Mouse (Mus musculus) liver, postnatal 0 days (tissue): ENCODE measurements around the gene Rec8. TPM values are rescaled to one million over a fixed set of nuclear protein-coding genes. Genes with fewer than 3 reads are reported as not detected.

Experiments used
- ATAC-seq: fragments of 200-750 bp; cut with Nextera tagmentation; 2 replicates; pipeline ENCODE4 v1.8.0; 2017; ENCODE audit warnings: mild to moderate bottlenecking, moderate library complexity
- DNase-seq: peaks from one replicate; pipeline ENCODE4 v3.0.0-alpha.2; 2016
- H3K27ac ChIP-seq: fragments of 300-500 bp; sonication (generic); 2 replicates; pipeline ENCODE4 v1.5.1; 2014; ENCODE audit warnings: antibody characterized with exemption, moderate library complexity, mild to moderate bottlenecking, low read depth
- H3K27me3 ChIP-seq: fragments of 300-500 bp; sonication (generic); 2 replicates; pipeline ENCODE4 v1.6.1; 2014; ENCODE audit warnings: low read length, control low read depth, mixed read lengths; ENCODE audit not compliant: insufficient read depth
- H3K36me3 ChIP-seq: fragments of 300-500 bp; sonication (generic); replicated peaks from 2 replicates; pipeline ENCODE4 v1.6.1; 2014; ENCODE audit warnings: mild to moderate bottlenecking, control low read depth, low read length, moderate library complexity, mixed read lengths; ENCODE audit not compliant: insufficient read depth
- H3K4me1 ChIP-seq: fragments of 300-500 bp; sonication (generic); 2 replicates; pipeline ENCODE4 v1.6.1; 2014; ENCODE audit warnings: antibody characterized with exemption, mild to moderate bottlenecking, control low read depth; ENCODE audit not compliant: insufficient read depth
- H3K4me2 ChIP-seq: fragments of 300-500 bp; sonication (generic); 2 replicates; pipeline ENCODE4 v1.6.1; 2014; ENCODE audit warnings: low read depth, mild to moderate bottlenecking, low read length, moderate library complexity, mixed read lengths
- H3K4me3 ChIP-seq: fragments of 300-500 bp; sonication (generic); 2 replicates; pipeline ENCODE4 v1.5.1; 2014; ENCODE audit warnings: low read depth, low read length
- H3K9ac ChIP-seq: fragments of 300-500 bp; sonication (generic); replicated peaks from 2 replicates; pipeline ENCODE4 v1.6.1; 2014; ENCODE audit warnings: mild to moderate bottlenecking, moderate library complexity
- H3K9me3 ChIP-seq: fragments of 300-500 bp; sonication (generic); 2 replicates; pipeline ENCODE4 v1.6.1; 2016; ENCODE audit warnings: mild to moderate bottlenecking, control low read depth, low read length, mixed read lengths
- CTCF ChIP-seq: sonication (generic); IDR thresholded peaks from 2 replicates; pipeline ENCODE4 v1.5.1; 2016; ENCODE audit warnings: antibody characterized with exemption, low read depth
- EP300 ChIP-seq: IDR thresholded peaks from 2 replicates; pipeline ENCODE4 v1.6.1; 2016; ENCODE audit warnings: antibody characterized with exemption, low read depth, mild to moderate bottlenecking
- WGBS: fragments of 180-500 bp; shearing (Covaris S2); extraction: QIAGEN DNeasy Blood & Tissue Kit; methylation state at CpG from one replicate; pipeline ENCODE4 v1.1.7; 2014; ENCODE audit not compliant: insufficient replicate concordance; 5-methylcytosine and 5-hydroxymethylcytosine counted together
- polyA plus RNA-seq: library from polyadenylated mRNA; unstranded; fragments of >200 nt; fragmentation: Nextera tagmentation; extraction: Ambion mirVana; gene quantifications from 2 replicates; pipeline ENCODE4 v1.2.1, GENCODE M21; 2015

Gene Rec8
- polyA plus RNA-seq, result 1.5 and 2.2 TPM in 2 replicates

DNA sequence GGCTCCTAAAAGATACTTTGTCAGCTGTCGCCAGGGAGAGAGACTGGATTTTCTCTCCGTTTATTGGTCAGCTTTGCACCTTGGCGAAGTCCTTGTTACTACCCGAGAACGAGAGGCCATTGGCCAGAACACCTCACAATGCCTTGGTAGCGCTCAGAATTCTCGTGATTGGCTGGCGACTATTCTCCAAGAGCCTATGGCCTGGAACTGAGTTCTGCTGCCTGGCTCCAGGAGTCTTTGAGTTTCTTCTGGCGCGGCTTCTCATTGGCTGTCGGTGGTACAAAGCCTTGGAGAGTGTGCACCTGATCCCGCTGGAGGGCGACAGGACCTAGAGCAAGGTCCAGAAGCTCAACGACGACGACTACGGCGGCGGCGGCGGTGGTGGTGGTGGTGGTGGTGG is at the start of gene Rec8:
Gene Rec8 (plus strand): TSS at position 216 of the 400 bp plus-strand sequence.
- peak within 1 kb of the TSS; percentile 39 for H3K4me3 ChIP-seq
- peak within 1 kb of the TSS; percentile 72 for H3K4me2 ChIP-seq
- TF ChIP-seq CTCF (peak; percentile 45), EP300 (no peak)
- 28% methylated on average over 21 of the region's 21 CpGs for WGBS
- peak within 1 kb of the TSS; percentile 50 for H3K9ac ChIP-seq
- H3K4me1 ChIP-seq, result peaks cover 21% of the 10 kb centered on the region
- DNase-seq (peak; percentile 62), ATAC-seq (peak; percentile 71)
- H3K9me3 ChIP-seq, result no peaks in the 10 kb centered on the region
- peak within 1 kb of the TSS; percentile 22; the same call in 1 of the 2 replicates for H3K27ac ChIP-seq
- peaks cover 8% of the 10 kb centered on the region; the same call in 1 of the 2 replicates for H3K27me3 ChIP-seq
- H3K36me3 ChIP-seq, result no peaks in the 10 kb centered on the region

DNA sequence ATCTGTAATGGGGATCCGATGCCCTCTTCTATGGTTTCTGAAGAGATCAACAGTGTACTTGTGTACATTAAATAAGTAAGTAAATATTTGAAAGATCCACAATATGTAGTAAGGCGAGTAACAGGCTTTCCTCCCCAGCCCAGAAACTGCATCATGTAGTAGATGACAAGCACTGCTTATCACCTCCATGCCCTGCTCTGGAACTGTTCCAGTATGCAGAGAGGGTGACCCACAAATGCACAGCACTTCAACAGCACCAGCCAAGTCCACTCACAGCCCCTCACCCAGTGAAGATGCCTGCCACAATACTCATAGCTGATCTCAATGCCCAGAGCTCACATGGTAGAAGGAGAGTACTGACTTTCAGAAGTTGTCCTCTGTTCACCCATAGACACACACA is 47.2 kb upstream of the Rec8 start:
- 59% methylated on average over 2 of the region's 2 CpGs for WGBS
- Histone ChIP-seq H3K27me3 (no peaks in the 10 kb centered on the region), H3K4me2 (no peak overlapping the region), H3K9me3 (no peaks in the 10 kb centered on the region), H3K4me1 (peaks cover 4% of the 10 kb centered on the region; the same call in 1 of the 2 replicates), H3K9ac (no peak overlapping the region), H3K27ac (peak overlapping the region; percentile 16; the same call in 1 of the 2 replicates), H3K36me3 (peaks cover 37% of the 10 kb centered on the region), H3K4me3 (no peak overlapping the region)
- no peak for ATAC-seq
- TF ChIP-seq CTCF, result no peak
- no peak for DNase-seq

DNA sequence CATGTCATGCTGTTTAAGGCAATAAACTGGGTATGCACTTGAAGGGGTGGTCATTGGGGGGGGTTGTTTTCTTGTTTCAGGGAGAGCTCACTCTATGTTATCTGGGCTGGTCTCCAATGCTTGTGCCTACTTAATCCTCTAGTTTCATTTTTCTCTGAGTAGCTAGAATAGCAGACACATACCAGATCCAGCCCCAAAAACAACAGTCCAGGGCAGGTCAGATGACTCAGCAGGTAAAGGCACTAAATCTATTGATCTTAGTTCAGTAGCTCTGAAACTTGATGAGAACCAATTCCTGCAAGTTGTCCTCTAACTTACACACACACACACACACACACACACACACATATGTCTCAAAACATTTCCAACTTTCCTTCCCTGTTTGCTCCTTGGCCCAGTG is 46.1 kb upstream of the Rec8 start:
- Histone ChIP-seq H3K9ac (no peak overlapping the region), H3K27me3 (no peaks in the 10 kb centered on the region), H3K27ac (peak overlapping the region; percentile 51; the same call in 1 of the 2 replicates), H3K4me3 (no peak overlapping the region), H3K36me3 (peaks cover 25% of the 10 kb centered on the region), H3K4me1 (peaks cover 4% of the 10 kb centered on the region; the same call in 1 of the 2 replicates), H3K4me2 (no peak overlapping the region), H3K9me3 (no peaks in the 10 kb centered on the region)
- peak; percentile 53 for ATAC-seq
- DNase-seq, result no peak
- TF ChIP-seq CTCF, result no peak
- no peak for TF ChIP-seq EP300

DNA sequence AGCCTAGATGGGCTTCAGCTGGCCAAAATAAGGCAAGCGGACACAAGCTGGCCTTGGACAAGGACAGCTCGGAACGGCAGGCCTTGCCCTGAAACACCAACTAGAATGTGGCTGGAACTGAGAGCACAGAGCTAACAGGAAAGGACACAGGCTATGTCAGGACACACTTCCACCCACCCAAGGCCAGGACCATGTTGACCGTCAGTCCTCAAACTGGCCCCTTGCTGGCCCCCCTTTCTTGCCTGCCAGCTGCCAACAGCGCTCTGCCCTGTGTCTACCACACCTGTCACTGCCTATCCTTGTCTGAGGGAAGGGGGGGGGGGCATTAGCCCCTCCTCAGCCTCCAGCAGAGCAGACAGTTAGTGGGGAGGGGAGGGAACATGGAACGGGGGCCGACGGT is 42.5 kb upstream of the Rec8 start, which contains the start of gene Fitm1:
Gene Fitm1 (plus strand): TSS at position 316 of the 400 bp plus-strand sequence.
- no peak within 1 kb of the TSS for H3K4me3 ChIP-seq
- WGBS, result 70% methylated on average over 8 of the region's 8 CpGs
- DNase-seq, result no peak
- no peak within 1 kb of the TSS for H3K9ac ChIP-seq
- H3K27ac ChIP-seq, result no peak within 1 kb of the TSS
- no peaks in the 10 kb centered on the region for H3K9me3 ChIP-seq
- peaks cover 6% of the 10 kb centered on the region for H3K36me3 ChIP-seq
- ATAC-seq, result no peak
- no peaks in the 10 kb centered on the region for H3K27me3 ChIP-seq
- TF ChIP-seq CTCF (no peak), EP300 (no peak)
- H3K4me1 ChIP-seq, result peaks cover 21% of the 10 kb centered on the region
- no peak within 1 kb of the TSS for H3K4me2 ChIP-seq

DNA sequence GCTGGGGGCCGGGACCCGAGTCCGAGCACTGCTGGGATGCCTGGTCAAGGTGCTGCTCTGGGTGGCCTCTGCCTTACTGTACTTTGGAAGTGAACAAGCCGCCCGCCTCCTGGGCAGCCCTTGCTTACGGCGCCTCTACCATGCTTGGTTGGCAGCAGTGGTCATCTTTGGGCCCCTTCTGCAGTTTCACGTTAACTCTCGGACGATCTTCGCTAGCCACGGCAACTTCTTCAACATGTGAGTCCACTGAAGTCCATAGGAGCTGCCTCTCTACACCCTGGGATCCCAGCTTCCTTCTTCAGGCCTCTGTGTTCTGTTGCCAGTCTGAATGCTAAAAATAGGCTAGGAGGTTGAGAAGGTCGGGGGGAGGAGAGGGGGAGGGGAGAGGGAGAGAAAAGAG is 42.1 kb upstream of the Rec8 start:
- Histone ChIP-seq H3K9me3 (no peaks in the 10 kb centered on the region), H3K4me1 (peaks cover 21% of the 10 kb centered on the region), H3K9ac (no peak overlapping the region), H3K27me3 (no peaks in the 10 kb centered on the region), H3K4me3 (no peak overlapping the region), H3K27ac (no peak overlapping the region), H3K4me2 (no peak overlapping the region), H3K36me3 (peaks cover 8% of the 10 kb centered on the region)
- ATAC-seq, result no peak
- no peak for TF ChIP-seq CTCF
- TF ChIP-seq EP300, result no peak
- no peak for DNase-seq
- WGBS, result 72% methylated on average over 13 of the region's 13 CpGs

DNA sequence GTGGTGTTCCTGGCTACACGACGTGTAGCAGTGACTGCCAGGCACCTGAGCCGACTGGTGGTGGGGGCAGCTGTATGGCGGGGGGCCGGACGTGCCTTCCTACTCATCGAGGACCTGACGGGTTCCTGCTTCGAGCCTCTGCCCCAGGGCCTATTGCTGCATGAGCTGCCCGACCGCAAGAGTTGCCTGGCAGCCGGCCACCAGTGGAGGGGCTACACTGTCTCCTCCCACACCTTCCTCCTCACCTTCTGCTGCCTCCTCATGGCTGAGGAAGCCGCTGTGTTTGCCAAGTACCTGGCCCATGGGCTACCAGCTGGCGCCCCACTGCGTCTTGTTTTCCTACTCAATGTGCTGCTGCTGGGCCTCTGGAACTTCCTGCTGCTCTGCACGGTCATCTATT is 41.5 kb upstream of the Rec8 start:
- H3K27ac ChIP-seq, result no peak overlapping the region
- peaks cover 15% of the 10 kb centered on the region for H3K36me3 ChIP-seq
- ATAC-seq, result no peak
- H3K4me1 ChIP-seq, result peaks cover 21% of the 10 kb centered on the region
- no peak overlapping the region for H3K4me3 ChIP-seq
- H3K9ac ChIP-seq, result no peak overlapping the region
- WGBS, result 86% methylated on average over 16 of the region's 16 CpGs
- TF ChIP-seq CTCF, result no peak
- TF ChIP-seq EP300, result no peak
- no peak overlapping the region for H3K4me2 ChIP-seq
- no peak for DNase-seq
- H3K27me3 ChIP-seq, result no peaks in the 10 kb centered on the region
- H3K9me3 ChIP-seq, result no peaks in the 10 kb centered on the region
